Mouse (Mus musculus) adrenal gland, adult 18-20 months (tissue): ENCODE measurements at regions not wholly inside any gene's neighbourhood (a gene's known extent, or its start where the extent isn't known, plus 50 kb on each side); places are given as distances from the start of the nearest gene placed in this dataset.

Experiments used
- DNase-seq, 2 experiments: peaks; one replicate each; pipeline ENCODE4 v3.0.0; 2021 to 2022; ENCODE audit warnings: low spot score in 2 of 2

- DNase-seq: peak in 1 of 2 experiments; percentile 27
These were observed 50.9 kb upstream of the Lmo4 start for GRCm38 (mm10) chr3:144255596-144256550.
